ENCODE assay signal across 30 mouse cellular contexts in the genomic region with DNA sequence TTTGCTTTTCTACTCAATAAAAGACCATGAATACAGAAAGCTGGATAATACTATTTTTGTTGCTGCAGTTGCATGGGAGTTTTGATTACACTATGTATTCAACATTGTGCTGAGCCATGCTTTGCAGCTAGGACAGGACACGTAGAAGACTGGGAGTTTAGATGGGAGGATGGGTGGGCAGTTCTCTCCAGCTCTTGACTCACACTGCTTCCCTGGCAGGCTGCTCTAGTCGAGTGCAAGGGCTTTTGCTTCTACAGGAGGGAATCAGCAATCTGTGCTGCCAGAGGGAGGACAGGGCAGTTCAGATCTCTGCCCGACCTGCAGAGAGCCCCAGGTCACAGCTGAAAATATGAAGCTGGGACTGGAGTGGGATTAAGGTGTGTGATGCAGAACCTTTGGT.
DNase-seq lines count a peak whose midpoint lies in the region; ATAC-seq lines count a peak whose summit lies in the region.
"Had no signal": no experiment of that assay in that cellular context is flagged by ENCODE, and none has a peak within 500 bp of the region (broad histone marks: within the 10 kb centered on the region; RNA-seq: fewer than 3 reads in every experiment).

No protein-coding gene starts in this region.

- H3K4me2 ChIP-seq in embryonic facial prominence, embryonic 13.5 days: no peak overlapping the region
- H3K4me2 ChIP-seq in neural tube, embryonic 15.5 days: no peak overlapping the region
- H3K4me2 ChIP-seq: forebrain, embryonic 13.5 days; heart, embryonic 15.5 days; limb, embryonic 12.5 days; liver, embryonic 11.5 days; lung, embryonic 15.5 days; midbrain, embryonic 11.5 days had no signal

- no peak for DNase-seq in embryonic facial prominence, embryonic 10.5 days (ENCODE audit: low spot score)
- peak; percentile 31 for DNase-seq in right cerebral cortex, adult 18-20 months
- no peak for DNase-seq in right cerebral cortex, postnatal 4 days
- DNase-seq in adrenal gland, adult 2 months: no peak
- no peak for DNase-seq in adrenal gland, postnatal 25 days
- DNase-seq in layer of hippocampus, postnatal 36 days: no peak
- DNase-seq: adrenal gland, adult 8-10 months; cerebellum, adult 18-20 months; cerebellum, postnatal 36 days; embryo, embryonic 11 days; gastrocnemius, postnatal 25 days; heart, adult 11 months; kidney, adult 8-10 months; kidney, postnatal 4 days; thymus, adult 18-20 months; thymus, postnatal 25 days had no signal

- H3K27me3 ChIP-seq in embryonic facial prominence, embryonic 13.5 days: peaks cover 3% of the 10 kb centered on the region; the same call in 1 of the 2 replicates
- peaks cover 6% of the 10 kb centered on the region for H3K27me3 ChIP-seq in embryonic facial prominence, embryonic 10.5 days (replicated peaks; ENCODE audit: low read depth, poor library complexity, severe bottlenecking)
- H3K27me3 ChIP-seq in neural tube, embryonic 15.5 days (replicated peaks): no peaks in the 10 kb centered on the region
- H3K27me3 ChIP-seq: heart, embryonic 15.5 days; lung, embryonic 15.5 days had no signal

- H3K27ac ChIP-seq in embryonic facial prominence, embryonic 13.5 days: 0 out of 2 replicates have a peak overlapping the region, but pooled peaks have one; percentile 22
- H3K27ac ChIP-seq in embryonic facial prominence, embryonic 10.5 days (replicated peaks): no peak overlapping the region
- no peak overlapping the region for H3K27ac ChIP-seq in neural tube, embryonic 15.5 days (replicated peaks)
- H3K27ac ChIP-seq: forebrain, embryonic 13.5 days; heart, embryonic 10.5 days; heart, embryonic 15.5 days; hindbrain, postnatal 0 days; kidney, postnatal 0 days; limb, embryonic 12.5 days; lung, embryonic 15.5 days had no signal

- H3K9me3 ChIP-seq in embryonic facial prominence, embryonic 13.5 days: no peaks in the 10 kb centered on the region
- H3K9me3 ChIP-seq in embryonic facial prominence, embryonic 10.5 days: no peaks in the 10 kb centered on the region
- no peaks in the 10 kb centered on the region for H3K9me3 ChIP-seq in neural tube, embryonic 15.5 days (replicated peaks)
- H3K9me3 ChIP-seq: forebrain, embryonic 13.5 days; heart, embryonic 10.5 days; heart, embryonic 15.5 days; limb, embryonic 12.5 days; lung, embryonic 15.5 days had no signal

- ATAC-seq in embryonic facial prominence, embryonic 13.5 days (ENCODE audit: insufficient number of reproducible peaks, insufficient read depth, low FRiP score, low TSS enrichment, low read depth): no peak
- ATAC-seq in neural tube, embryonic 15.5 days (ENCODE audit: low FRiP score): 0 out of 2 replicates have a peak, but pooled peaks have one; percentile 16
- ATAC-seq: CD4-positive, CD25-positive, alpha-beta regulatory T cell, adult 4 months; forebrain, embryonic 13.5 days; hindbrain, postnatal 0 days; intestine, embryonic 16.5 days; midbrain, embryonic 16.5 days had no signal

- no peaks in the 10 kb centered on the region for H3K36me3 ChIP-seq in embryonic facial prominence, embryonic 13.5 days
- H3K36me3 ChIP-seq in embryonic facial prominence, embryonic 10.5 days (replicated peaks): no peaks in the 10 kb centered on the region
- no peaks in the 10 kb centered on the region for H3K36me3 ChIP-seq in neural tube, embryonic 15.5 days
- H3K36me3 ChIP-seq: heart, embryonic 10.5 days; heart, embryonic 15.5 days; limb, embryonic 12.5 days; lung, embryonic 15.5 days had no signal

- H3K4me3 ChIP-seq in embryonic facial prominence, embryonic 13.5 days: no peak overlapping the region
- H3K4me3 ChIP-seq in embryonic facial prominence, embryonic 10.5 days: no peak overlapping the region
- H3K4me3 ChIP-seq in neural tube, embryonic 15.5 days (replicated peaks): no peak overlapping the region
- H3K4me3 ChIP-seq: forebrain, embryonic 13.5 days; heart, embryonic 10.5 days; heart, embryonic 15.5 days; limb, embryonic 12.5 days; lung, embryonic 15.5 days had no signal

- peaks cover 6% of the 10 kb centered on the region; the same call in 1 of the 2 replicates for H3K4me1 ChIP-seq in embryonic facial prominence, embryonic 13.5 days
- H3K4me1 ChIP-seq in embryonic facial prominence, embryonic 10.5 days: peaks cover 14% of the 10 kb centered on the region
- H3K4me1 ChIP-seq in neural tube, embryonic 15.5 days: peaks cover 9% of the 10 kb centered on the region; the same call in 1 of the 2 replicates
- H3K4me1 ChIP-seq: heart, embryonic 15.5 days had no signal

- H3K9ac ChIP-seq in embryonic facial prominence, embryonic 13.5 days: no peak overlapping the region
- H3K9ac ChIP-seq in neural tube, embryonic 15.5 days (replicated peaks): no peak overlapping the region
- H3K9ac ChIP-seq: forebrain, embryonic 13.5 days; heart, embryonic 15.5 days; limb, embryonic 12.5 days; lung, embryonic 15.5 days had no signal

- WGBS in embryonic facial prominence, embryonic 13.5 days: 35% methylated on average over 3 of the region's 3 CpGs
- 39% methylated on average over 3 of the region's 3 CpGs for WGBS in embryonic facial prominence, embryonic 10.5 days
- WGBS in neural tube, embryonic 15.5 days: 40% methylated on average over 3 of the region's 3 CpGs
